Mouse (Mus musculus): ENCODE data around the gene Mvb12b. TPM values are rescaled to one million over a fixed set of nuclear protein-coding genes. Genes with fewer than 3 reads are reported as not detected.
A peak's percentile ranks its signal among the peaks of the same experiment; 100 is the strongest.

Gene Mvb12b
- polyA plus RNA-seq, 1 experiment from 2014 or later = 19.0 TPM

DNA sequence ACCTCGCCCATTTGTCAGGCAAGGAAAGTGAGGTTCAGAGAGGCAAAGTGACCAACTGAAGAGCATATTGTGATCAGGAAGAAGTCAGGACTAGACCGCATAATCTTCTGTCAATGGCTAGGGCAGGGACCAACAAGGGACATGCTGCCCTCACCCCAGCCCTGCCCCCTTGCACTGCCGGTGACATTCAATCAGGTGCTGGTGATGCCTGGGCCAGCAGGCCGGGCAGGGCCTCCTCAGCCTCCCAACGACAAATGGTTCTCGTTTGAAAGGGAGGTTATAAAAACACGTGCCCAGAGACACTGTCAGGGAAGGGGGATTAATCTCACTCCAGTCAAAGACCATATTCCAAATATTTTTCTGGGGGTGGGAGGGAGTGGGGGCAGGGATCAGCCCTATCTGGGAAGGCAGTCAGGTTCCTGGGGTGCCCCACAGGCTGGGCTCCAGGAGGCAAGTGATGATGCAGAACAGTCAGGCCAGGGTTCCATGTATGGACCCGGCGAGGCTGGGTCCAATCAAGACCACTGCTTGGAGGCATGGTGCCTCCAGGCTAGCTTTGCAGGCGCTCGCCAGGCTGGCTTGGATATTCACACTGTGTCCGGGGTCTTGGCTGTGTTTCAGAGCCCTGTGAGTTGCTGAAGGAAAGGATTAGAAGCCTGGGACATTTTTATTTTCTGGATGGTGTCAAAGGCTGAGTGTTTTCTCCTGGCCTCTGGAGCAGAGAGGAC, 168.2 kb downstream of the Mvb12b start:
- no peak overlapping the region for H3K4me3 ChIP-seq
- H3K36me3 ChIP-seq = no peaks in the 10 kb centered on the region
- H3K9me3 ChIP-seq (replicated peaks) = no peaks in the 10 kb centered on the region; the same call in 1 of the 2 replicates
- H3K27ac ChIP-seq (replicated peaks) = peak overlapping the region; percentile 49
- H3K4me1 ChIP-seq = peaks cover 54% of the 10 kb centered on the region
- H3K27me3 ChIP-seq (ENCODE audit: low read depth, poor library complexity, severe bottlenecking) = peaks cover 66% of the 10 kb centered on the region
- DNase-seq (ENCODE audit: low spot score) = no peak
- WGBS = 57% methylated on average over 12 of the region's 12 CpGs

DNA sequence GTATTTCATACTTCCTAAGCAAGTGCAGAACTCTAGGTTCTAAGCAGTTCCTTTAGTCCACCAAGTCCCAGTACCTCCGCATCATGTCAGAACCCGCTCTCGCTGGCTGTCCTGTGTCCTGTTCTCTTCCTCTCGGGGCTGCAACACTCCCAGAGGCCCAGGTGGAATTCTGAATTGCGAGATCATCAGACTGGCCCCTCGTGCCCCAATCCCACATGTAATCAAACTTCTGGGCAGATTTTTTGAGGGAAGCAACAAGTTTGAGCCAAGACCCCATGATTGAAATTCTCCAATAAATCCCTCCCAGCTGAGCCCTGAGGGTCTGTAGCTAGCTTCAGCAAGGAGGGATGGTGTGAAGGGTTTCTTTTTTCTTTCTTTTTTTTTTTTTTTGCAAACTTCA, 169.2 kb downstream of the Mvb12b start:
- DNase-seq (ENCODE audit: low spot score) = no peak
- H3K4me1 ChIP-seq = peaks cover 64% of the 10 kb centered on the region
- peaks cover 71% of the 10 kb centered on the region for H3K27me3 ChIP-seq (ENCODE audit: low read depth, poor library complexity, severe bottlenecking)
- peak overlapping the region; percentile 71; the same call in 1 of the 2 replicates for H3K27ac ChIP-seq (replicated peaks)
- no peaks in the 10 kb centered on the region; the same call in 1 of the 2 replicates for H3K9me3 ChIP-seq (replicated peaks)
- H3K36me3 ChIP-seq = no peaks in the 10 kb centered on the region
- no peak overlapping the region for H3K4me3 ChIP-seq
- 66% methylated on average over 6 of the region's 6 CpGs for WGBS

DNA sequence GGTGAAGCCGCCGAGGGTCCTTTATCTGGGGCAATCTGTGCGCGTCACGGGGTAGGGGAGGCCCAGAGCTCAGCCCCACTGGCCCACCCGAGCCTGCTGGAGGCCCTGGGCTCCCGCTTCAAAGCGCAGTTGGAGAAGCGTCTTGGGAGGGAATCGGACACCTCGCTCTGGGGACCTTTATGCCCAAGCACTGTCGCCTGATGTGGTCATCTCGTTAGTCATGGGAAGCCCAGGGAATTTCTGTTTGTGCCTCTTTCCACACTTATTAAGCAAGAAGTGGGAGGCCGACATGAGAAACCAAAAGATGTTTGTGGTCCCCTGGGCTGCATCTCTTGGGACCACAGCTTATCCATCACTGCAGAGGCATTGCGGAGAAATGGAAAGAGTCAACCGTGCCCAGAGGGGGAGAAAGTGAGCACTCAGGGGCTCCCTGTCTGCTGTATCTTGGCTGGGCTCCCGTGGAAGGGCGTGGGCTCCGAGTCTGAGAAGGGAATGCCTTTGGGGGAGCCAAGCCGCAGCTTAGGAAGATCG, 169.9 kb downstream of the Mvb12b start:
- no peaks in the 10 kb centered on the region for H3K36me3 ChIP-seq
- peaks cover 78% of the 10 kb centered on the region for H3K27me3 ChIP-seq (ENCODE audit: low read depth, poor library complexity, severe bottlenecking)
- H3K9me3 ChIP-seq (replicated peaks) = no peaks in the 10 kb centered on the region; the same call in 1 of the 2 replicates
- peaks cover 71% of the 10 kb centered on the region for H3K4me1 ChIP-seq
- WGBS = 24% methylated on average over 21 of the region's 21 CpGs
- DNase-seq (ENCODE audit: low spot score) = peak; percentile 41
- peak overlapping the region; percentile 71 for H3K27ac ChIP-seq (replicated peaks)
- peak overlapping the region; percentile 35 for H3K4me3 ChIP-seq

DNA sequence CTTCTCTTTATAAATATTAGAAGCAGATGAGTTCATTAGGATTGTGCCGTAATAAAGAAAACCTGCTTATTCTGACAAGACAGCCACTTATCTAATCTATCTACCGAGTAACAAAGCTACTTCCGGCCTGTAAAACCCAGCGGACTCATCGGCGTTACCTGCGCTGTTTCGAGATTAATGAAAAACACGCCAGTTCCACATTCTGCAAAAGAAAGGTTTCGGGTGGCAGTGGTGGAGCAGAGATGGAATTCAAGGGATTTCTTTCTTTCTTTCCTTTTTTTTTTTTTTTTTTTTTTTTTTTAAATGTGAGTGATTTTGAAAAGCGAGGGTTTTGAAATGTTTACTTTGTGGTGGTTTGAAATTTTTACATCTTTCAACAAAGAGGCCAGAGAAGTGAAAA, 170.4 kb downstream of the Mvb12b start:
- H3K36me3 ChIP-seq = no peaks in the 10 kb centered on the region
- no peaks in the 10 kb centered on the region for H3K9me3 ChIP-seq (replicated peaks)
- WGBS = 65% methylated on average over 11 of the region's 11 CpGs
- peak overlapping the region; percentile 71 for H3K27ac ChIP-seq (replicated peaks)
- H3K4me1 ChIP-seq = peaks cover 76% of the 10 kb centered on the region
- H3K27me3 ChIP-seq (ENCODE audit: low read depth, poor library complexity, severe bottlenecking) = peaks cover 83% of the 10 kb centered on the region
- peak overlapping the region; percentile 35 for H3K4me3 ChIP-seq
- no peak for DNase-seq (ENCODE audit: low spot score)

DNA sequence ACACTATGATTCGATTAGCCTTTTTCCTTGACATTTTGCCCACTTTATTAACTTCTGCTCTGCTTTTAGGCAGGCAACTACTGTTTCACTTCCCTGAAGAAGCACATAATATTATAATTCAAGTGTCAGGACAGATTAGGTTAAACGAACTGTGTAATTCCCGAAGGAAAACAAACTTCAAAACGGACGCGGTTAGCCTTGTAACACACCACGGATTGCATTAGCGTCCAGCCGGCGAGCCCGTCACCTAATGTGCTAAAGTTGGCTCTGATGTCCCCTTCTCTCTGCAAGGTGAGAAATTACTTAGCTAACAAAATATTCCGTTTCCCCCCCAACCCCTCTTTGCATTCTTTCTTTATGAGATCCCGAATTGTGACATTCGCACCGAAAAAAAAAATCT, 170.9 kb downstream of the Mvb12b start:
- H3K27ac ChIP-seq (replicated peaks) = no peak overlapping the region
- H3K27me3 ChIP-seq (ENCODE audit: low read depth, poor library complexity, severe bottlenecking) = peaks cover 88% of the 10 kb centered on the region
- no peak overlapping the region for H3K4me3 ChIP-seq
- H3K36me3 ChIP-seq = no peaks in the 10 kb centered on the region
- peaks cover 80% of the 10 kb centered on the region for H3K4me1 ChIP-seq
- WGBS = 56% methylated on average over 15 of the region's 15 CpGs
- no peak for DNase-seq (ENCODE audit: low spot score)
- no peaks in the 10 kb centered on the region for H3K9me3 ChIP-seq (replicated peaks)

DNA sequence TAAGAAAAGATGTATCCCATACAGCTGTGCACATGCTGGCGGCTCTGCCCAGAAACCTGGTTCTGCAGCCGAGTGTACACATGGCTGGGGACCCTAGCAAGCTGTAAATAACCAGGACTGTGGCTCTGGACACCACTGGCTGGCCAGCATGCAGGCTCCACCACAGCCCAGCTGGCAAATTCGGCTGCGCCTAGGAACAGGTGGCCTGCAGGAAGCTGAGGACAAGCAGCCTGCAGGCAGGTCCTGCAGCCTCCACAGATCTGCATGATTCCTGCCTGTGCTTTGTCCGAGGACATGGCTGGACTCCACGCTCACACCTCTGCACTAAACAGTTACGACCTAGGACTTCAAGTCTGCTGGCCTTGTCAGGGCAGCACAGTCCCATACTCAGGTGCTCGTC, 172.8 kb downstream of the Mvb12b start:
- Histone ChIP-seq H3K4me3 (no peak overlapping the region), H3K36me3 (no peaks in the 10 kb centered on the region), H3K9me3 (replicated peaks) (no peaks in the 10 kb centered on the region), H3K4me1 (peaks cover 82% of the 10 kb centered on the region), H3K27me3 (ENCODE audit: low read depth, poor library complexity, severe bottlenecking) (peaks cover 88% of the 10 kb centered on the region), H3K27ac (replicated peaks) (peak overlapping the region; percentile 72)
- WGBS = 68% methylated on average over 8 of the region's 8 CpGs
- DNase-seq (ENCODE audit: low spot score) = no peak

DNA sequence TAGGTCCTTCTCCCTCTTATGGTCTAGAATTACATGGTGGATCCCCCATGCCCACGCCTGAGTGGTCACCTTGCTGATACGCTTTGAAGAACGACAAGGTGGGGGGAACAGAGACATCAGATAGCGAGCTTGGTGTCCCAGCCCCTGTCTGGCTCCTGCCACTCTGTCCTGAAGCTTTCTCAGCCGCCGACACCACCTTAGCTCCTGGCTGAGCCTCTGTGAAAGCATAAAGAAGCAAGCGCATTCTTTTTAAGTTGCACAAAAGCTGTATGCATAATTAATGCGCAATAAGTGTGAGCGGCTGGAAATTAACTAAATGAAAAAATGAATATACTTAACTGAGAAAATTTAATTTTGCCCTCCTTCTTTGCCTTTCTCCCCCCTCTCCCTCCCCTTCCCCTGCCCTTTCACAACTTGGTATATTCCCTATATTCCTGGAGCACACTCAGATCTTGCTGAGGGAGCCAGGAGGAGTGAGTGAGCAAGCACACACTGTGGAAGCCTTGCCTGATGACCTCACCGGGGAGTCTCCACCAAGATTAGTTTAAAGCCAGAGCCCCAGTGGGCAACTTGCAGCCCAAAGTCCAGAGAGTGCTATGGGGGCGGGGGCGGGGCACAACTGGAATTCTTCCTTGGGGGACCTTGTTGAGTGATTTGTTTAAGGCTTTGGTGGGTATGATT, 174.0 kb downstream of the Mvb12b start:
- 21% methylated on average over 12 of the region's 12 CpGs for WGBS
- Histone ChIP-seq H3K27me3 (ENCODE audit: low read depth, poor library complexity, severe bottlenecking) (peaks cover 82% of the 10 kb centered on the region), H3K9me3 (replicated peaks) (no peaks in the 10 kb centered on the region), H3K36me3 (no peaks in the 10 kb centered on the region), H3K4me1 (peaks cover 72% of the 10 kb centered on the region), H3K4me3 (peak overlapping the region; percentile 33), H3K27ac (replicated peaks) (peak overlapping the region; percentile 84)
- DNase-seq (ENCODE audit: low spot score) = no peak

DNA sequence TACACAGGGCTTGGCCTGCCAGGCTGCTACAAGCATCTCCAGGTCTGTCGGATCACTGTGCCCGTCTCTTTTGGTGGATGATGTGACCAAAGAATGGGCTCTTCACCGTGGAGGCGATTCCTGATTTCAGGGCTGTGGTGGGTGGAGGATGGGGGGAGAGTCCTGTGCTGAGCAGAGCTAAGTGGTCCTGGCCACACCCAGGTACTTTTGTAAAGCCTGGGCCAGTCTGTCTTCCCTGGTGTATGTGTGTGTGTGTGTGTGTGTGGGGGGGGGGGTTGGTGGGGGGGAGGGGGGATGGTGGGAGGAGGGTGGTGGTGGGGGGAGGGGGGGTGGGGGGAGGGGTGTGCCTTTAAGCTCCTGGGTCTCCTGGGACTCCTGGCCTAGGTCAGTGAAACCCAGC, 174.9 kb downstream of the Mvb12b start:
- Histone ChIP-seq H3K27me3 (ENCODE audit: low read depth, poor library complexity, severe bottlenecking) (peaks cover 82% of the 10 kb centered on the region), H3K36me3 (no peaks in the 10 kb centered on the region), H3K9me3 (replicated peaks) (no peaks in the 10 kb centered on the region), H3K27ac (replicated peaks) (peak overlapping the region; percentile 84), H3K4me1 (peaks cover 72% of the 10 kb centered on the region), H3K4me3 (peak overlapping the region; percentile 33)
- DNase-seq (ENCODE audit: low spot score) = no peak
- 16% methylated on average over 4 of the region's 4 CpGs for WGBS

DNA sequence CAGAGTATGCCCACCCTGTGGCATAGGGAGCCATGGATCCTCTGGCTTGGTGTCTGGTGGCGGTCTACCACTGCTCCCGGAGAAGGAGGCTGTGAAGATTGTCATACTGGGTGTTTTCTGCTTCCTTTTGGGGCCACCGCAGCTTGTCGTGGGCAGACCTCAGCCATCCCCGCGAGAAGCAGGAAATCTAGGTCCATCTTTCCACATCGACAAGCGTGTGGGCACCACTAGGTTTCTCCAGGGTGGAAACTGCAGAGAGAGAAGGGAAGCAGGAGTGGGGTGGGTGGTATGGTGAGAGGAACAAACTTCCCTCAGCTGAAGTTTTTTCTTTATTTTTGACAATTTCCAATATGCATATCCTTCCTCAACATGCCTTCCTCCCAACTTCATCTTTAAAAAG, 178.9 kb downstream of the Mvb12b start:
- 91% methylated on average over 8 of the region's 8 CpGs for WGBS
- Histone ChIP-seq H3K36me3 (no peaks in the 10 kb centered on the region), H3K9me3 (replicated peaks) (no peaks in the 10 kb centered on the region), H3K4me3 (no peak overlapping the region), H3K27me3 (ENCODE audit: low read depth, poor library complexity, severe bottlenecking) (peaks cover 84% of the 10 kb centered on the region), H3K4me1 (peaks cover 58% of the 10 kb centered on the region), H3K27ac (replicated peaks) (0 out of 2 replicates have a peak overlapping the region, but pooled peaks have one; percentile 61)
- DNase-seq (ENCODE audit: low spot score) = no peak

DNA sequence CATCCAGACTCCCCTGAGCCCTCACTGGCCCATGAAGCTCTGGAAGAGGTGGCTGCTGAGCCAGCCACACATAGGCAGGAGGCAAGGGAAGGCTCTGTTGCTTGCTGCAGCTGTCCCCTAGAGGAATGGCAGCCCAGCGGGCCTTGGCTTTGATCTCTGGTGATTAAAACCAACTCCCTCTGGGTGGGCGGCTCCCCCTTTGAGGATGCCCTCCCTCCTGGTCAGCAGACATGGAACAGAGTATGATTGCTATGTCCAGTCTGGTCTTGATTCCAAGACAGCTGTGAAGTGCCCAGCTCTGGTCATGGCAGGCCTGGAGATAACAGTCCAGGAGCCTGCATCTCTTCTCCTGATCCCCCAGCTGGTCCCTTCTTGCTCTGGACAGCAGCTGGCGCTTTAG, 179.7 kb downstream of the Mvb12b start:
- H3K27ac ChIP-seq (replicated peaks) = peak overlapping the region; percentile 61
- no peaks in the 10 kb centered on the region for H3K9me3 ChIP-seq (replicated peaks)
- H3K4me1 ChIP-seq = peaks cover 58% of the 10 kb centered on the region
- peaks cover 86% of the 10 kb centered on the region for H3K27me3 ChIP-seq (ENCODE audit: low read depth, poor library complexity, severe bottlenecking)
- 39% methylated on average over 3 of the region's 3 CpGs for WGBS
- H3K4me3 ChIP-seq = no peak overlapping the region
- DNase-seq (ENCODE audit: low spot score) = no peak
- no peaks in the 10 kb centered on the region for H3K36me3 ChIP-seq

DNA sequence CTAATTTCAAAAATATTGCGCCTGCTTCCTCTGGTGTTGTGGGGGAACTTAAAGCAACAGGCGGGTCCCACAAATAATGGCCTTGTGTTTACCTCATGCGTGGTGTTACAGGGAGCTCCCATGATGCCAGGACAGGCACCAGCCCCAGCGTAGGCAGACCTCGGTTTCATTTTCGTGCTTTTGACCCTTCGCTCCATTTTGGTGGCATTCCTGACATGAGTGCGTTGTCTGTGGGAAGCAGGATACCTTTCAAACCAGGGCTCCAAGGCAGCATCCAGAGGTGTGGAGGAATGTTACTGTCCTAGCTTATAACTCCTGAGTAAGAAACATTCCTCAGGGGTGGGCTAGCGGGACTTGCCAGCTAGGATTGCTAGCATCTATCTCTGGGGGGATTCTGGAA, 181.3 kb downstream of the Mvb12b start:
- Histone ChIP-seq H3K27me3 (ENCODE audit: low read depth, poor library complexity, severe bottlenecking) (peaks cover 86% of the 10 kb centered on the region), H3K36me3 (no peaks in the 10 kb centered on the region)
- DNase-seq (ENCODE audit: low spot score) = no peak

DNA sequence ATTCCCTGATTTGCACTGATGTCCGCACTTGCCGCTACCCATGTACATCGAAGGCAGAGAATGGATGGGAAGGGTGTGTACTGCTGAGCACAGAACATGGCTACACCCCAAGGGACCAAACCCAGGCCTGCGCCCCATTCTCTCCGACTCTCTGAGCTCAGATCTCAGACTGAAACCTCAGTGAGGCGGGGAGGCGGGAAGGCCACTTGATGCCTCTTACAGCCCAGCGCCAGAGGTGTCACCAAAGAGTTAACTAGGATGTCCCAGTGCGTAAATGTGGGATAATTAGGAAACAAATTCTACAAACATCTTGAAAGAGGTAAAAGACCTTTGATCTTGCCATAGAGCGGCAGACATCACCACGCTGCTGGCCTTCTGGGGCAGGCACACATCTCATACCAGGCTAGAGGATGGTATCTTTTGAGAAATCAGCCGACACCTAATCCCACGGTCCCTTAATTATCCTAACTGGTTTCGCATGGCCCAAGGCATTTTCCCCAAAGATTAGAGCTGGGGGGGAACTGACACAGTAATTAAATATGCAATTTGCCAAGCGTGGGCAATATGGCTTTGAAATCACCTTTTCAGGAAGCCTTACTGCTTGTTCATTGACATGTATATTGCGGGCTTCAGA, 181.9 kb downstream of the Mvb12b start:
- no peak for DNase-seq (ENCODE audit: low spot score)
- Histone ChIP-seq H3K36me3 (no peaks in the 10 kb centered on the region), H3K4me3 (no peak overlapping the region), H3K4me1 (peaks cover 69% of the 10 kb centered on the region), H3K27me3 (ENCODE audit: low read depth, poor library complexity, severe bottlenecking) (peaks cover 91% of the 10 kb centered on the region), H3K27ac (replicated peaks) (no peak overlapping the region), H3K9me3 (replicated peaks) (no peaks in the 10 kb centered on the region)
- WGBS = 46% methylated on average over 16 of the region's 16 CpGs

More for the DNA sequence above, 181.3 kb downstream of the Mvb12b start:
- Histone ChIP-seq H3K4me1 (peaks cover 63% of the 10 kb centered on the region), H3K27ac (replicated peaks) (no peak overlapping the region), H3K9me3 (replicated peaks) (no peaks in the 10 kb centered on the region), H3K4me3 (no peak overlapping the region)
- 77% methylated on average over 9 of the region's 9 CpGs for WGBS

All from midbrain, embryonic 10.5 days (tissue).